Mouse (Mus musculus): ENCODE results near the gene Grik3. TPM values are rescaled to one million over a fixed set of nuclear protein-coding genes. Genes with fewer than 3 reads are reported as not detected.

The Grik3 gene
- total RNA-seq, 2 experiments from 2014 or later = 0.08 to 0.13 TPM

DNA sequence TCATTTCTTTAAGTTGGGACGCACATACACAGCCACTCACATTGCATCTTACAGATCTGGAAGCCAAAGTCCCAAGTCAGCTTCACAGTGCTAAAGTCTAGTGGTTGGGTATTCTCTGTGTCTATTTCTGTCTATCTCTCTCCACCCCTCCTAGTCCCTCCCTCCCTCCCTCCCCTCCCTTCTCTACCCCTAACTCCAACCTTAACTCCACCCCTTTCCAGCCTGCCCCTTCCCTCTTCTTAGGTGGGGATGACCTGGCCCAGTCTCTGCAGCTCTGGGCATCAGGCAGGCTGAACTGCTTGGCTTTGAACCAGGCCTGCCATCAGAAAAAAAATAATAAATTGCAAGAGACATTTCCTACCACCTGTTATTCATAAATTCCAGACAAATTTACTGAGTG is 235.7 kb downstream of the Grik3 start:
- DNase-seq = no peak

DNA sequence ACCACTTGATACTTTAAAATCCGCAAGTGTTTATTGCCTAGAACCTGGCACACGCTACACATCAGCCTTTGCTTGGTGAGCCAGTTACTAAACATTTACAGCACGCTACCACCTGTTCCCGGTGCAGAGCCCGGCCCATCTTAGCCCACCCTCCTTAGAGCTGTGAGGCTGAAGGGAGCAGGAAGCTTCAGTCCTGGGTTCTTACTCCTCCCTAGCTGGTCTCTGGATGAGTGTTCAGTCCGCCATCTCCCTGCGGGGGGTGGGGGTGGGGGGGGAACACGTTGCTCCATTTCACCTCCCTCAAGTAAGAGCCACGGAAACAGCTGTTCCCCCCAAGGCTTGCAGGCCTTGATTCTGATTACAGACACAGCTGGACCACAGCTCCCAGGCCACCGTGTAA is 236.5 kb downstream of the Grik3 start:
- DNase-seq = no peak

DNA sequence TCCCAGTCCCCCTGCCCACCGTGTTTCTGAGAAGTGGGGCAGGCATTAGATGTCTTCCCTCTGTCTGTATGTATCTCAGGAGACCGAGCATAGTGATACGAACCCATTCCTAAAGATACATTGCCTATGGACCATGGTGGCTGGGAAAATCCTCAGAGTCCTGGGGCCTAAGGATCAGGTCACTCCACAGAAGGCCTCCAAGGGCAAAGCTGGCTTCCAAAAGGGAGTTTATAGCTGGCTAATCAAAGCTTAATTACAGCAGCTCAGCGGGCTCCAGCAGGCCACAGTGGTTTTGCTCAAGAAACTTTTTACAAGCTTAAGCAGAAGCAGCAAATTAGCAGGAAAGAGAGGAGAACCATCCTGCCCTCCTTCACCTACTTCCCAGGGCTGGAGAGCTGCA is 237.1 kb downstream of the Grik3 start:
- DNase-seq = no peak

DNA sequence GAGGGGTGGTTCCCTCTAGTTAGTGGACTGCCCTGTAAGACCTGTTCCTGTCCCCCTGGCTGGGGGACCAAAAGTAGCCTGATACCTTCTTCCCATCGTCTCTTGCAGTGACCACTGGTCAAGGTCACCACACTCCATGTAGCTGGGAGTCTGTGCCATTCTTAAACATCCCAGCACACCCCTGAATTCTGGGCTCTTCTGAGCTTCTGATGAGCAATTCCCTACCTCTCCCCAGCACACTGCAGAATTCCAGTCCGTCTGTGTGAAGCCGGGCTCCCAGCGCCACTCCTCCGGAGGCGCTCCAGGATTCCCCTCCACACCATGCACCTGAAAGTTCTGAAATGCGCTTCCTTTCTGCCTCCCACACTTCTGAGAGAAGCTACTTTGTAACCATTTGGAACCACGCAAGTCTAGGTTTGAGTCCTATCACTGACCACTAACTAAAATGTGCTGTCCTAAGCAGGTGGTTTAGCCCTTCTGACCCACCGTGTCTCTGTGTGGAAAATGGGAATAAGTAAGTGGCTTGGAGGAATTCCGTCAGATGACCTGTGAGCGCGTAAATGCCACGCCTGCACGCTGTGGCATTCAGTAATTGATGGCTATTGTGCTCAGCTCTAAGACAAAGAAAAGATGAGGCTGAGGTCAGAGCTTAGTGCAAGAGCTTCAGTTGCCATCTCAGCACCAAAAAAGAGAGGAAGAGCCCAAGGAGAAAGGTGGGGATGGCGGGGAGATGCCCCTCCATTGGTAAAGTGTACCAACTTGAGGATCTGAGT is 237.8 kb downstream of the Grik3 start:
- no peak for DNase-seq

DNA sequence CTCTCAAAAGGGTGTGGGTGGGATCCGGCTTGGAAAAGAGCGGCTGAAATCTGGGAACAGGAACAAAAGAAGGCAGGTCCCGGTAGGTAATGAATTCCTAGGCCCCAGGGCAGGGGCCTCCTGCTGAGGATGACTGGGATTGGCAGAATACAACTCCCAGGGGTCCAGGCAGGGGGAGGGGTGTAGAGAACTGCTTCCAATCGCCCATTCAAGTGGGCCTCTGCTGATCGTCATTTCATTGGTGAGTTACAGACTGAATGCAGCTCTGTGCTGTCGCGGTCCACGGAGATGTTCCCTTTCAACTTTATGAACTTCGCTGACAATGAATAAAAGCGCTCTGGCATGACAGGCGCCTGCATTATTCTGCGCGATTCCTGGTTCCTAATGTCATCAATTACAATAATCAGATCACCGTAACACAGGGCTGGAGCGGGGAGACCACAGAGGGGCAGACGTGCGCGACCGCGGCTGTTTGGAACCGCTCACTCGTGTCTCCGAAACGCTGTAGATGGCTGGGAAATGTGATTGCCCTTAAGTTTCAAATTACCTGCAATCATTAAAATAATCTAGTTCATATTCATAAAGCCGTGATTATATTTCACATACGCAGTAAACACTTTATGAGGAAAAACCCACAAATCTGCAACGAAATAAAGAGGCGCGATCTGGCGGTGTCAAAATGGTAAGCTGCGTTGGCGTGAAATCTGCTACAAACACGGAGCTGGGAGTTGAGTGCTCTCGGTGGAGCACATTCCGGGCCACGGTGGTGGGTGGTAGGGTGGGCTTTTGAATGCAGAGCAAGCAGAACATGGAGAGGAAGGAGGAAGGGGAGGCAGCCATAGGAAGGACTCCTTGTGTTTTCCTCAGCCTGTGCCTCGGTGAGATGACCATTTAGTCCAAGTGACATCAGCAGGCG is 239.1 kb downstream of the Grik3 start:
- DNase-seq = no peak

DNA sequence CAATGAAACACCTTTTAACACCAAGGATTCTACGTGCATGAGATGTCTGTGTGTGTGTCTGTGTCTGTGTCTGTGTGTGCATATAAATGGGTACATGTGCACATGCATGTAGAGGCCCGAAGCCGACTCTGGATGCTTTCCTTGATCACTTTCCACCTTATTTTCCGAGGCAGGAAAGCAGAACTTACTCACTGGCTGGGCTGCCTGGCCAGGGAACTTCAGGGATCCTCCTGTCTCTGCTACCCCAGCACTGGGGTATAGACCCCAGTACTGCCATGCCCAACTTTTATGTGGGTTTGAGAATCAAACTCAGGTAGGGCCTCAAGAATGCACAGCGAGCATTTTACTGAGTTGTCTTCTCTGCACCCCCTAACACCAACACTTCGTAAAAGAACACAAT is 240.3 kb downstream of the Grik3 start:
- DNase-seq = no peak

DNA sequence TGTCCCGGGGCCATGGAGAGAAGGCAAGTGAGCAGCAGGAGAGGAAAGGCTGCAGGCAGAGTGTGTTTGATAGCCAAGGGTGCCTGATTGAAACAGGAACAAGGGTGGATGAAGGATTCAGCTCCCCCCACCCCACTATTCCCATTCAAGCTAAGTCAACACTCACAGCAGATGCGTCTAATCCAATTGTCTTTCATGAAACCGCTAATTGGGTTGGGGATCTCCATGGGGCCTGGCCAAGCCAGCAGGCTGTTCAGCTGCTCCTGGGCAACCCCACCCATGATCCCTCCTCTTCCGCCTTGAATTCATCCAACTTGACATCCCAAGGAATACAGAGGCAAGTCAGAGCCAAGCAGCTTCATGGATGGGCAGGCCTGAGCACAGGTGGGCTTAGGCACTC is 246.3 kb downstream of the Grik3 start:
- DNase-seq = no peak

DNA sequence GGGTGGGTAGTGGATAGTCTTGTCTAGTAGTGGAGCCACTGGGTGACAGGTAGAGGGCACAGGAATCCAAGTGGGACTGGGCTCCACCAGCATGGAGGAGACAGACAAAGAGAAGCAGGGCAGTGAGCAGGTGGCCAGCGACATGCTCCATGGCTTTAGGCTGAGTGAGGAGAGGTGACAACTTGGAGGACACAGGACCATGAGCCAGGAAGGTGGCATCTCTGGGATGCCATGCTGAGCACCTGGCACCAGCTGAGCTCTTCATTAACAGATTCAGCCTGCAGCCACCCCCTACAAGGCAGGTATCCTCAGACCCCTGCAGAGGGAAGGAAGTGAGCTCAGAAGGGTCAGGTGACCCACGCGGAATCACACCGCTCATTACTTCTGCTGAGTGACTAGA is 248.3 kb downstream of the Grik3 start:
- no peak for DNase-seq

DNA sequence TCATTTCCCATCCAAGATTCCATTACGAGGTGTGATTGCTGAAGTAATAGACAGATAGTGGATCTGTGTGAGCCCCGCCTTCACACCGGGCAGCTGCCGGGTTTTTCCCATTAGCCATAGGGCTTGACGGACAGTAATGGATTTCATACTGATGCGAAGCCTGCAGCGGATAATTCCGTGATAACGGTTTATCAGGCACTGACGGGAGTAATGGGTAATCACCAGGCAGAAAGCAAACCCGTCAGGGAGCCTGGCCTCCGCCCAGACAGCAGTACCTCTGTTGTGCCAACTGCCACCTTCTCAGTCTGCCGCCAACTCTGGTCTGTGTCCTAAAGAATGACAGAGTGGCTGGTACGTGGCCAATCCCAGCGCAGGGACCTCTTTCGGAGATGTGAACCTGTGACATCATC is 251.7 kb downstream of the Grik3 start:
- no peak for DNase-seq

DNA sequence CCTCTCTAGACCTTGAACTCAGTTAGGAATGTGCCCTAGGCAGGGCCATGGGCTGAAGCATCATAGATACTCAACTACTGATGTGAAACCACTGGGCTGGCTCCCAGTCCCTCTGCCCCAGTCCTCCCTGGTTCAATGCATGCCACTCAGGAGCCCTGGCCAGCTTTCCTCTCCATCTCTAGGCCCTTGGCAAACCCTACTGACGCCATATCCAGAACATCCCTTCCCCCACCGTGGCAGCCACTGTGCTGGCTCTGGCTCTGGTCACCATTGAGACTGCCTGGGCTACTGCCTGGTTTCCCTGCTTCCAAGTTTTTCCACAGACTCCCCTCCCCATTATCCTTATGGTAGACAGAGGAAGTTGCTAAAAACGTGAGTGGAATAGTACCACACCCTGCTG is 255.4 kb downstream of the Grik3 start:
- DNase-seq = no peak

DNA sequence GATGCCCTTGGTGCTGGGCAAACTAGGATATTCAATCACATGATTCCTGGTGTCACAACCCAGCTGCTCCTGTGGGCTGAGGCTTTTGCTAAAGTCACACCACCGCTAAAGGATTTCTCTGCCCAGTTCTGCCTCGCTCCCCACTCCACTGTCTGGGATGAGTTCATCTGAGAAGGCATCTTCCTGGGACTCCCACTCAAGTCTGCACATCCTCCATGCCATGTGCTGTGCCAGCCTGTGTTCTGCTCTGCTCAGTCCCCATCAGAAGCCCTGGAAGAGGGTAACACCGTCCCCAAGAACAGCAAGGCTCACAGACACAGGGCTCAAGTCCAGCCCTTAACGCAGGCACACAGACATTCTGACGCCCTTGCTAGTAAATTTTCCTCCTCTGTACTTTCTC is 265.9 kb downstream of the Grik3 start:
- DNase-seq = no peak

DNA sequence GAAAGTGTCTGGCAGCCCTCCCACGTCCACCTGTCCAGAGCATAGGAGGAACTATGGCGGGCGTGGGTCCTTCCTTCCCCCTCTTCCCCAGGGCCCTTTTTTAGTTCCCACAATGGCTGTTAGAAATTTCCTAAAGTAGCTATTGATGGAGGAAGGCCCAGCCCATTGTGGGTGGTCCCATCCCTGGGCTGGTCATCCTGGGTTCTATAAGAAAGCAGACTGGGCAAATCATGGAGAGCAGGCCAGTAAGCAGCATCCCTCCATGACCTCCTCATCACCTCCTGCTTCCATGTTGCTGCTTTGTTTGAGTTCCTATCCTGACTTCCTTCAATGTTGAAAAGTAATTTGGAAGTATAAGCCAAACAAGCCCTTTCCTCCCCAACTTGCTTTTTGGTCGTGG is 269.8 kb downstream of the Grik3 start:
- DNase-seq = no peak

DNA sequence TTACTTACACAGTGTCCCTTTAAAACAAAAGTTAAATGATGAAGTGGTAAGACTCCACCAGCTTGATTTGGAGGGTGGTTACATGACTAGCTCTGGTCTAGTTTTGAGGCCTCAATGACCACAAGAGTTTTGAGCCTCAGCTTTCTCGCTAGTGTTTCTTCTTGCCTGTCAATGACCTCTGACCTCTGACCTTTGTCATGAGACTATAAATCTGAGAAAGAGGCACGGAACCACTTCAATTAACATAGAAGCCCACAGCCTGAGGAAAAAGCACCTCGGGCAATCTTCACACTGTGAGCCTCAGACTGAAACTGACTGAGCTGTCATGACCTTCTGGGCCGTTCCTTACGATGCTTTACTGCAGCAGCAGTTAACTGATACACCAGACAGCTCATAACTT is 272.6 kb downstream of the Grik3 start:
- DNase-seq = no peak

Small RNAs within 50 kb of the gene (microRNA-seq; reads per million reads assigned to microRNA genes)
- 0 reads per million in 2 experiments for gene Mir692-2 (ENCODE audit: borderline replicate concordance in 2 of 2)
